Mouse (Mus musculus) mesoderm, embryonic 11.5 days (tissue): ENCODE results near the gene Sult2b1.
A peak's percentile ranks its signal among the peaks of the same experiment; 100 is the strongest.

Source experiments
- DNase-seq: peaks from one replicate; pipeline ENCODE4 v3.0.0-alpha.2; 2012; ENCODE audit warnings: low read depth, low spot score

Sult2b1 gene

DNA sequence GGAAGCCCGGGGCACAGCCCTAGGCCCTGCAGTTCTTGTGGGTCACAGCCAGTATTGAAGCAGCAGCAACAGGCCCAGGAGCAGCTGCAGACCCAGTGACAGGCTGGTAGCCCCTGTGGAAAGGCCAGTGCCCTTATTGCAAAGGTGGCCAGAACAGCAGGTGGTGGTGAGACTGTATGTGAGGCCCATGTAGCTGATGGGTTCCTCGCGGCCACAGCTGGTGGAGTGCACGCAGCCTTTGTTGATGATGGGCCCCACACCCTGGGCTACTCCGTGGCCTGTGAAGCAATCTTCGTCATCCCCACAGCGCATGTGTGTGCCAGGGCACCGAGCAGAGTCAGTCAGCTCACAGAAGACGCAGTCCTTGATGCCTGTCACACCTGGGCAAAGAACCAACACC is 59.3 kb downstream of the Sult2b1 start:
- DNase-seq: no peak

DNA sequence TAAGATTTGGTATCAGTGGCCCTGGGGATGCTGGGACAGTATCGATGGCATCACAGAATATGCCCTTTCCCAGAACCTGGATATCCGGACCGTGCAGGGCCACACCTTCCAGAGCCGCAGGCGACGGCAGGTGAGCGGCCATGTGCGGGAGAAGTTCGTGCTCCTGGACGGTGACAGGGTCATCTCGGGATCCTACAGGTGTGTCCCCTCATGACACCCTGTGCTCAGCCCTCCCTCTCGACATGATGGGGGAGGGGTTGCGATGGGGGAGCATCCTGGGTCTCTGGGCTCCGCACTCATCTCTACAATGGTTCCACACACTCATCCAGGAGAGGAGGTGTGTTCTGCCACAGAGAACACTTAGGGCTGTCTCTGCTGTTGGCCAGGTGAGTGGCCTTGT is 60.7 kb downstream of the Sult2b1 start:
- no peak for DNase-seq

DNA sequence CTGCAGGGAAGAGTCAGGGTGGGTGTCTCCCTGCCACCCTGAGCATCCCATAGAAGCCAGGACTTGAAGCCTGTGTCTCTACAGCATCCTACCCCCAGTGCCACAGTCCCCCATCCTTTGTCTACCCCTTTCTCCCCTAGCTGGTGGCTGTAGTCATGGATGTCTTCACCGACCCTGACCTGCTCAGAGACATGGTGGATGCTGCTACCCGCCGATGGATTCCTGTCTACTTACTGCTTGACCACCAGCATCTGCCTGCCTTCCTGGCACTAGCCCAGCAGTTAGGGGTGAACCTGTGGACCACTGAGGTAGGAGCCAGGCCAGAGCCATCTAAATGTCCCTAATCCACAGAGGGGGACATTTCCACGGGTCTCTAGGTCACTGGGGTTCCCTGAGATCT is 61.2 kb downstream of the Sult2b1 start:
- DNase-seq: no peak

DNA sequence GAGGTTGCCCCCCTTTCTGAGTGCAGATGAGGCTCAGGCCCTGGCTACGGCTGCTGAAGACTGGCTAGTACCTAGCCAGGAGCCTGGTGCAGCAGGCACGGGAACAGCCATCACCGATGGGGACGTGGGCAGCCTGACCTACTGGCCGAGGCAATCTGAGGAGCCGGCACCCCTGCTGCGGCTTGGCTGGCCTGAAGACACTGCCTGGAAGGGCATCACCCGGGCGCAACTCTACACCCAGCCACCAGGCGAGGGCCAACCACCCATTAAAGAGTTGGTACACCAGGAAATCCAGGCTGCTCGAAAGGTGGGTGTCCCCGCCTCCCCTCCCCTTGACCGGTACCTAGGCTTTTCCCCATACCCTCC is 62.1 kb downstream of the Sult2b1 start:
- DNase-seq: no peak

DNA sequence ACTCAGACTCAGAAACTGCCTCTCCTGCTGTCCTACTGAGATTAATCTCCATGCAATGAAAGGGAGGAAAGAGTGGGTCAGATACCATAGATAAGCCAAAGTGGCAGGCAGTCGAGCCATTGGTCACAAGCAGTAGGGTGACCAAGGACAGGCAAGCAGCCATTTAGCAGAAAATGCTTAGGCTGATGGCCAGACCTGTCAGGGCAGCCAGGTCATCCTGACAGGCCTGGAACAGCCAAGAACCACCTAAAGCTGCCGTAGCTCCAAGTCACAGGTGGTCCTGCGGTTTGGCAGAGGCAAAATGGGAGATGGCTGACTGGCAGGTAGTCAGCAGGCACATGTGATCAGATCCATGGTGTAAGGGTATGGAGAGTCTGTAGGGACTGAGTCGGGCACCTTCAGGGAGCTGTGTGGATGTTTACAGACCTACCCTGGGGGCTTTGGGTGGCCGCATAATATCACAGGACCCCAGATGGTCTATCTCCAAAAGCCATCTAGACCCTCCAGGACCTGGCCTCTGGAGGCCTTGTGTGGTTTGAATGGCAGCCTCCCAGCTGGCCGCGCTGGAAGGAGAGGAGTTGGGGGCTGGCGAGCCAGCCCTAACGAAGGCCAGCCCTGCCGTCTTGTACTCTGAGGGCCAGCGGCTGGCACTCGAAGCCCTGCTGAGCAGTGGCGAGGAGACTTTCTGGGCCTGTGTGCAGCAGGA is 62.7 kb downstream of the Sult2b1 start:
- no peak for DNase-seq

DNA sequence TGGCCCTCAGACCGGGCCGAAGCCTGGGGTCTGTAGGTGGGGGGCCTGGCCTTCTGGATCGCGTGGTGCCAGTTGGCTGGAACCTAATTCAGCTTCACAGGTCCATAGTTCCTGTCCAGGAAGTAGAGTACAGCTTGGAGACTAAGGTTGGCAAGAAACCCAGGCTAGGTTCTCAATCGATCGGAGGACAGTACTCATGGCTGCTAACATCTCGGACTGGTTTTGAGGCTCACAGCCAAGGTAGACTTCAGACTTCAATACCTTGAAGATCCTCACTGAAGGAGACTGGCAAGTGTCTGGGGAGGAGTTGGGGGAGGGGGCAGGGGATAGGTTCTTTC is 63.3 kb downstream of the Sult2b1 start:
- no peak for DNase-seq

DNA sequence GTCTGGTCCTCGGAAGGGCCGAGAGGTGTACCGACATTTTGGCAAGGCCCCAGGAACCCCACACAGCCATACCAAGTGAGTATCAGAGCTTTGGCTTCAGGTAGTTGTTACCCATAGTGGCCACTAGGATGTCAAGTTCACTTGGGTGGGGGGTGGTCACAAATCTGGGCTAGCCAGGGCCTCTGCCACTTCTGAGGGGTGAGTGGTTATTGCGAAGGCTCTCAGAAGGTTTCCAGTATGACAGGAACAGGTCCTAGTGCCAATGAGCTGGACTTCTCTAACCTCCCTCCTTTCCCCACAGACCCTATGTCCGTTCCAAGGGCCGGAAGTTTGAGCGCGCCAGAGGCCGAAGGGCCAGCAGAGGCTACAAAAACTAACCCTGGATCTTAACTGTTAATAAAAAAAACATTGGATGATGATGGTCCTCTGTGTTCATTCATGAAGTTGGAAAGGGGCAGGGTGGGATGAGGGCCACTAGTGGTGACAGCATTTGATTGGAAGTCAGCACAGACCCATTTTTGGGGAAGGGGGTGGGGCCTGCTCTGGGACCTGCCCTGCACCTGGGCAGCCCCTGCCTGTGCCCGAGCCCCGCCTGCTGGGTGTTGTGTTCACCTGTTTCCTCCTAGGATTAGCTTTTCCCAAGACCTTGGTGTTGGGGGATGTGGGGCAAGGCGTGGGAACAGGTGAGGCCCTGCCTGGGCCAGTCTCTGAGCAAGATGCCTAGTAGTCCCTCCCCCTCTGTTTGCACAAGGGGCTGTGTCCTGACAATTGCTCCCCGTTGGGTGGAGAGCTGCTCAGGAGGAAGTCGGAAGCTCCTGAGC is 63.8 kb downstream of the Sult2b1 start, which contains the start of gene Fam83e:
Gene Fam83e (plus strand): TSS at position 800 of the 821 bp plus-strand sequence.
- DNase-seq: no peak

DNA sequence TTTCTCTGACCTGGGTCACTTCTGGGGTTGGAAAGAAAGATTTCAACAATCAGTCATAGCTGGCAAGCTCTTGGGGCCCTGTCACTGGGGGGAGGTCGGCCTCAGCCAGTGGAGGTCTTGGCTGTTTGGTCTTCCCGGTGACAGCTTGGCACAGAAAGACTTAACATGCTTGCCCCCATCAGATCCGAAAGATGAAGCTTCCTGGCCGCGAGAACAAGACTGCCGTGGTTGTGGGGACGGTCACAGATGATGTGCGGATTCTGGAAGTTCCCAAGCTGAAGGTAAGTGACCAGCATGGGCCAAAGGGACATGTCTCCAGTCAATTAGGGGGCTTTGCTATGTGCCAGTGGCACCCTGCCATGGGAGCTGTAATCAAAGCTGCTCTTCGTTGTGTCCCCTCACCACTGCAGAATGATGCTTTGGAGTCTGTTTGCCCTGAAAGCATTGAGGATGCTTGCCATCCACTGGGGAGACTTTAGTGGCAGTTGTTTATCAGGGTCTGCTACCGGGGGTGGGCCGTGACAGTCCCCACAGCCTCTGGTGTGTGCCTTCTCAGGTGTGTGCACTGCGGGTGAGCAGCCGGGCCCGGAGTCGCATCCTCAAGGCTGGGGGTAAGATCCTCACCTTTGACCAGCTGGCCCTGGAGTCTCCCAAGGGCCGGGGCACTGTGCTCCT is 64.6 kb downstream of the Sult2b1 start:
- no peak for DNase-seq

DNA sequence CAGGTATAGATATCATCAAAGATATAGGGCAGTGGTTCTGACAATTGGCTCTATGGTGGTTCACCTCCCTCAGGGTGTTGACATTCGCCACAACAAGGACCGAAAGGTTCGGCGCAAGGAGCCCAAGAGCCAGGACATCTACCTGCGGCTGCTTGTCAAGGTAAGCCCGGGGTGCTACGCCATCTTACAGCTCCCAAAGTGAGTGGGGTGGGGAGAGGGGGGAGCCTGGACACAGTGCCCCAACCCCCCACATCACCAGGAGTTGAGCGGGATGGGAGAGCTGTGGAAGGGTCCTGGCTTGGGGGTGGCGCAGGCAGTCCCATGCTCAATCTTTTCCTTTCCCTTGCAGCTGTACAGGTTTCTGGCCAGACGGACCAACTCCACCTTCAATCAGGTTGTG is 65.3 kb downstream of the Sult2b1 start:
- no peak for DNase-seq

DNA sequence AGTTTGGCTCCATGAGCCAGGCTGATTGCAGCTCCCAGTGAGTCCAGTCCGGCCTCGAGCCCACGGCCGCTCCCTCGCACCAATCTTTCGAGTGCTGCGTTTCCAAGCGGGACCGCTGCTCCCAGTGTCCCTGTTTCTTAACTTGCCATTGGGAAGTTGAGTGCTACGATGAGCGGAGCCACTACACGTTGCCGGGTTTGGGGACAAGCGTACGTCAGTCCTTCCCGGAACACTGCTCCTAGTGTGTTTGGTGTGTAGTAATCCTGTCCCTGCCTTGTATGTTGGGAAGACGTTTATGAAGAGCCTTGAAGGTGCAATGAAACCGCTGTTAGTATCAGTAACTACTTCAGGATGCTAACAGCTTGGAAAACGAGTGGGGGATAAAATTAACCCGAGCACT is 66.1 kb downstream of the Sult2b1 start:
- DNase-seq: no peak

DNA sequence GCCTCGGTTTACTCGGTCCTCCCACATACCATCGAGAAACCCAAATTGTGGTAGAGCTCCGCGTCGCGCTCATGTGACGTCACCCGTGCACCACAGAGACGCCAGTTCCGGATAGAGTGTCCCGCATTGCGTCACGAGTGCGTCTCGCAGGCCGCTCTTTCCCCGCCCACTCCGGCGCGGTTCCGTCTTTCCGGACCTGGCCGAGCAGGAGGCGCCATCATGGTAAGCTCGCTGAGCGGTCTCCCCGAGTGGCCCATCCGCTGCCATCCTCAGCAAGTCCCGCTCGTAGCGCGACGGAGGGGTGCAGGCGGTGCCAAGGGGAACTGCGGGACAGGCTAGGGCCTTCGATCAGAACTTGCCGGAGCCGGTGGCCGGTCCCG is 66.6 kb downstream of the Sult2b1 start, which contains the start of gene Sphk2:
Gene Sphk2 (minus strand): TSS at position 85 of the 380 bp plus-strand sequence.
- DNase-seq: peak; percentile 100

DNA sequence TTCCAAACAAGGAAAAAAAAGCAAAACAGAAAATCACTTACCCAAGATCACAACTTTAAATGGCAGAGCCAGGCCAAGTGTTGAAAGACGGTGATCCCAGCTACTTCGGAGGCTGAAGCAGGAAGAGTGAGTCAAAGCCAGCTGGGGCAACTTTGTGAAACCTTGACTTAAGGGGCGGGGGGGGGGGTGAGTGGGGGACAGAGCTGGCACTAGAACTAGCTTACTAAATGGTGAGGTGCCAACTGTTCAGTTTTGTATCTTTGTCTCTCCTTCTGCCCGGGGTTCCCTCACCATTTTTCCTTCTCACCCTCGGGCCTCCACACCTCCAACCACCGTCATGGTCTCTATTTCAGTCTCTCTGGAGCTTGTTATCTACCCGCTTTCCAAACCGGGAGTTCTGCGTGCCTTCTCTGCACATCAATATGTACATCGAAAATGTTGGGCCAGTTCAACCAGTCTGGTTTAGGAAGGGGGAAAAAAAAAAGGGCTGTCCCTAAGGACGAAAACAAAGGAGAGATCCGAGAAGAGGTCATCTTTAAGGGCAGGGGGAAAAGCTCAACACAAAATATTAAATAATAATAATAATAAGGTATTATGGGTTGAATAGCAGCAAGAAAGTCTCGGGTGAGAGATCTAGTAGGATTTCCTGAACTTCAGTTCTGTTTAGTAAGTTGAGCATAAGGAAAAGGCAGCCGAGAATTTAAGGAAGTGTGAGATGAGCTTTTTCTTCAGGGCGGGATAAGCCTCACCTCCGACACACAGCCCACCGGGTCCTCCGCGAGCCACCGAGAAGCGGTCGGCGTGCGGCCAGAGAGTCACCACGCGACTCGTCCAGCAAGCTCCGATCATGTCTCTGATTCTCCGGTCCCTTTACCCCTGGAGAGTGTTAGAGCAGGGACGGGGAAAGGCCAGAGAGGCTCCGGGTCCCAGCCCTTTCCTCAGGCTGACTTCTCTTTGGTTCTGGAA is 67.2 kb downstream of the Sult2b1 start:
- DNase-seq: no peak

DNA sequence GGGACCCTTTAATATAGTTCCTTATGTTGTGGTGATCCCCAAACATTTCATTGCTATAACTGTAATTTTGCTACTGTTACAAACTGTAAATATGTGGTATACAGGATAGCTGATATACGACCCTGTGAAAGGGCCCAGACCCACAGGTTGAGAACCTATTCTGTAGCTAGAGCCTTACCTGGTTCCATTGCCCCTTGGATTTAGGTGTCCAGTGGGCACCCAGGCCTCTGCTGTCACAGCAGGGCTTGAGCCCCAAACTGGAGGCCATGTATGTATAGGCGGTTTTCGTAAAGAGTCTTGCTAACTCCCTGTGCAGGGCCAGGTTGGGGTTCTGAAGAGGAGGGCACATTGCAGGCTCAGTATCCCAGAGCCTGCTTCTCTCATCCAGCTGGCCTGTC is 68.0 kb downstream of the Sult2b1 start:
- no peak for DNase-seq

DNA sequence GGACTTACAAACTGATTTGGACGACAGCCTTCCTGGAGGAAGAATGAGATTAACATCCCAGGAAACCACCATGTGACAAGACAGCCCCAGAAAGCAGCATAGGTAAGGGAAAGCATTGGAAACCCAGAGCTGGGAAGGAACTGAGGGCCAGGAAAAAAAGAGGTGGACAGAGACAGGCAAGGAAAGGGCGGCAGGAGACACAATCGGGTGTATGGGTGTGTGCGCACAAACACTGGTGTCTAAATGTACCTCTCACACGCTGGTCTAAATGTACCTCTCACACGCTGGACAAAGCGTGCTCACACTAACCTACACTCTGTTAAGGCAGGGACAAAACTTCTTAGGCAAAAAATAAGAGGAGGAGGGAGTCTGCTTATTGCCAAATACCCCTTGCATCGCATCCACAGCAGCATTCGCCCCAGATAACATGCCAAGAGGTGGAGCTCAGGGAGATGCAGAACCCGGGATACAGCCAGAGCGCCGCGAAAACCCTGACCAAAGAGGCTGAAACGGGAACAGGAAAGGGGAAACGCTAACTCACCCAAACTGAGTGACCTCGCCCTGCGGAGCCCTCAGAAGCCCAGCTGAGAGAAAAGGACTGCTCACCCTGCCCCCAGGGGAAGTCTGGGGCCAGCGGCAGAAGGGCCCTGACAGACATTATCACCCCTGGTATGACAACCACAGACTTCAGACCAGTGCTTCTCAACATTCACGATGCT is 68.6 kb downstream of the Sult2b1 start:
- DNase-seq: no peak

DNA sequence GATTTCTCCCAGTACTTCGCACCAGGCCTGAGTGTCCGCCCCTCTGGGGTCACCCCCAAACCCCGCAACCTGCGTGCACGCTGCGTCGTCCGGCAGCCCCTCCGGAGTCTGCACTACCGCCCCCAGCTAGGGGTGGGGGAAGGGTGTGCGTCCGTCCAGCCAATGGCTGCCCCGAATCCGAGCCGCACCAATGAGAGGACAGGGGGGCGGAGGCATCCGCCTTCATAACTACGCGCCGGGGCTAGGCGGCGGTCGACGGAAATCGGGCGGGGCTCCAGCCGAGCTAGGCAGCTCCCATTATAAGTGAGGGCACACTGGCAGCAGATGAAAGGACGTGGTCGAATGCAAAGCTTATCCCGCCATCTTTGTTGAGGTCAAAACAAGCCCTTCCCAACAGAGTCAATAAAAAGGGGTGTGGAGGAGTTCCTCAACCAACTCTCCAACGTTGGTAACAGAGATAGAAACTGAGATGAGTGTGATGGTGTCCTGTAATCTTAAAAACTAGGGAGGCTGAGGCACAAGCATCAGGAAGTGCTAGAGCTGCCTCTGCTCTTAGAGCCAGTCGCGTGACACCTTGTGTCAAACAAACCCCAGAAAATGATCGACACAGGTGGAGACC is 69.3 kb downstream of the Sult2b1 start, which contains the start of gene Rpl18:
Gene Rpl18 (plus strand): TSS at position 368 of the 619 bp plus-strand sequence.
- peak; percentile 96 for DNase-seq

DNA sequence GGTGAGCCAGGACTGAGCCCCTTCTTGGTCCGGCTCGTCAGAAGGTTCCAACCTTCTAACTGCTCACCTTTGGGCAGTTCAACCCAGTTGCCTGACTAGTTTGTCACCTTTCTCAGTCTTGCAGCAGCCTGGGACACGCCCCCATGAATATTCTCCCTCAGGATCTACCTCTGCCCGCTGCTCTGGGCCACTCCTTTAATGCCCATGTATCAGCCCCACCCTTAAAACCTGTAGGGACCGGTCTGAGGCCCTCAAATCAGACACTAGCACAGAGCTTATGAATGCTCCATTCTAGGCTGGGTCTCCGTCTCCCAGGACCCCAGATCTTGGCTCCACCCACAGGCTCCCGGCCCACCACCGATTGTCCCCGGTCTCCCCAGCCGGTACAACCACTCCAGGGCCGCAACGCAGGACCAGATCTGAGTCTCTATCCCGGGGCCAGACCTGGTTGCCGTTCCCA is 69.8 kb downstream of the Sult2b1 start:
- no peak for DNase-seq

DNA sequence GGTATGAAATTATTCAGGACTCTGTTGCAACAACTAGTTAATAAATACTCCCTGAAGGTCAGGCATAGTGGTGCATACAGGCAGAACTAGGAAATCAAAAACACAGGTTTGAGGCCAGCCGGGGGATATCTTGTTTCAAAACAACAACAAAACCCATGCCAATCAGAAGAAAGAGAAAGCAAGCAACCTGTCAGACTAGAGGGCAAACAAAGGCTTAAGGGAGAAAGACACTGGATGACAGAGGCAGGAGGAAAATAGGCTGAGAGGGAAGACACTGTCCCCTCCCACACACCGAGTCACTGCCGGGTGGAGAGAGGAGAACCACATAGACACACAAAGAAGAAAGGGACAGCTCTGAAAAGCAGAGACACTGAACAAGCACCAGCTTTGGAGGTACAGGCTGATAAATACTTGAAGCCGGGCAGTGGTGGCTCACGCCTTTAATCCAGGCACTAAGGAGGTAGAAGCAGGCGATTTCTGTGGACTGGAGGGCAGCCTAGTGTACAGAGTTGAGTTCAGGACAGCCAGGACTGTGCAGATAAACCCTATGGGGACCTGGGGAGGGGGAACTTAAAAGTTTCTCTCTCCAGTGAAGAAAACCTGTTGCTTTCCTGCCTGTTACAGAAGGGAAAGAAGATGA is 70.5 kb downstream of the Sult2b1 start:
- no peak for DNase-seq

DNA sequence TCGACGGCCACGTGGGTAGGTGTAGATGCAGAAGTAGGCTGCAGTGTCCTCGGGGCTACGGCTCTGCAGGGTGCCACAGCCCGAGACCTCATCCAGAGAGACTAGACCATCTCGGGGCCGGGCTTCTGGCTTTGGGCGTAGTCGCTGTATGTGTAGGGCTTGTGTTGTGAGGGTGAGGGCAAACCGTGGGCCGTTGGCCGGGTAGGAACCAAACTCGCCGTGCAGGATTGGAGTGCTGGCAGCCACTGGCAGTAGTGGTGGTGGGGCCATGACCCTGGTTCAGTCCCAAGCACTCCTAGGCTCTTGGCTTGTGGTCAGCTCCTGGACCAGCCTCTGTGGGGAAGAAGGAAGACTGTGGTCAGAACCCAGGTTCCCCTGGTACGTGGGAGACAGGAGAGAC is 71.1 kb downstream of the Sult2b1 start:
- DNase-seq: no peak

DNA sequence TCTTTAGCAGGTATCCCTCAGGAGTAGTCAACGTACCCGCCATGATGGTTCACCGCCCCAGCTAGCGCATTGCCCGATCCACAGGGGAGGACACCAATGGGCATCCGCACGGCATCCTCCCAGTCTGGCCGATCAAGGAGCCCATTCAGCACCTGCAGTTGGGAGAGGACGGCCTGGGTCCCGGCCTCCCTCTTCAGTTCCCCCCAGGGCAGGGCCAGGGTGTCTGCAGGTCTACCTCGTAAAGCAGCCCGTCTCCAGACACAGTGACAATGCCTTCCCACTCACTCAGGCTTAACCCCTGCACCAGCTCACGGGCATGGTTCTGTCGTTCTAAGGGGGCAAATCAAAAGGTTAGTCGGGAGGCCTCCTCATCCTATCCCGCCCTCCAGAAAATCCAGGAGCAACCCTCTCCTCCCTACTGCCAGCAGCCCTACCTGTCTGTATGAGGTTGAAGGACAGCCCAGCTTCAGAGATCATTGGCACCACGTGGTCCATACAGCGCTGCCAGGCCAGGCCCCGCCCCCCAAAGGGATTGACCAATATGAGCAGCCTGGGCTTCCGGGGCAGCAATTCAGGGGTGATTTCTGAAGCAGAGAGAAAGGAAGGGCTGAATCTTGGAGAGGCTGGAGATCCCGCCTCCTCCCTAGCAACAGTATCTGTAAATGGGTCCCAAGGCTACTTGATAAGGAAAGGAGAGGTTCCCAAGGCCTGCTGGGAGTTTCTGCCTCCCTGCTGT is 72.3 kb downstream of the Sult2b1 start:
- DNase-seq: no peak
